In genomic region chr1:33720231-33720630, GRCm38 (mm10) we compare ENCODE assay signal across 8 mouse cellular contexts. TPM values are rescaled to one million over a fixed set of nuclear protein-coding genes. Genes with fewer than 3 reads are reported as not detected.
A peak's percentile ranks its signal among the peaks of the same experiment; 100 is the strongest.
DNase-seq lines count a peak whose midpoint lies in the region; ATAC-seq and TF ChIP-seq lines count a peak whose summit lies in the region.

No protein-coding gene starts in this region.

- H3K27me3 ChIP-seq in neural tube, embryonic 11.5 days (ENCODE audit: control insufficient read depth, insufficient read depth, low read length) = no peaks in the 10 kb centered on the region
- H3K27me3 ChIP-seq in hindbrain, postnatal 0 days (ENCODE audit: insufficient read depth, low read length) = no peaks in the 10 kb centered on the region
- no peaks in the 10 kb centered on the region for H3K27me3 ChIP-seq in neural tube, embryonic 13.5 days

- DNase-seq in embryo, embryonic 10 days (ENCODE audit: low spot score) = peak; percentile 51
- no peak for DNase-seq in embryo, embryonic 9.5 days (ENCODE audit: extremely low spot score)
- no peak for DNase-seq in neural tube, embryonic 11.5 days (ENCODE audit: low spot score)
- DNase-seq in neural tube, embryonic 10.5 days (ENCODE audit: extremely low spot score, low spot score) = no peak
- DNase-seq in hindbrain, postnatal 0 days (ENCODE audit: low spot score) = no peak
- DNase-seq in Muller cell, postnatal 12 days (ENCODE audit: inconsistent ontology term) = no peak
- no peak for DNase-seq in cerebellum, postnatal 36 days

- H3K4me3 ChIP-seq in neural tube, embryonic 11.5 days (ENCODE audit: low read depth, low read length) = peak overlapping the region; percentile 75
- peak overlapping the region; percentile 70 for H3K4me3 ChIP-seq in hindbrain, postnatal 0 days (ENCODE audit: low read length)
- H3K4me3 ChIP-seq in neural tube, embryonic 13.5 days = peak overlapping the region; percentile 82

- ATAC-seq in neural tube, embryonic 11.5 days (ENCODE audit: insufficient read depth, low FRiP score, low TSS enrichment) = peak; percentile 58
- ATAC-seq in hindbrain, postnatal 0 days = peak; percentile 72
- peak; percentile 76 for ATAC-seq in neural tube, embryonic 13.5 days (ENCODE audit: low read depth)

- WGBS in neural tube, embryonic 11.5 days = under 1% methylated on average over 37 of the region's 41 CpGs
- WGBS in hindbrain, postnatal 0 days = under 1% methylated on average over 37 of the region's 41 CpGs
- WGBS in neural tube, embryonic 13.5 days = 0% methylated on average over 41 of the region's 41 CpGs

- H3K27ac ChIP-seq in neural tube, embryonic 11.5 days (ENCODE audit: low read depth, low read length) = peak overlapping the region; percentile 88
- H3K27ac ChIP-seq in hindbrain, postnatal 0 days = peak overlapping the region; percentile 90
- H3K27ac ChIP-seq in neural tube, embryonic 13.5 days (replicated peaks) = peak overlapping the region; percentile 94

- H3K9me3 ChIP-seq in neural tube, embryonic 11.5 days (ENCODE audit: control insufficient read depth, low read length) = no peaks in the 10 kb centered on the region
- no peaks in the 10 kb centered on the region for H3K9me3 ChIP-seq in hindbrain, postnatal 0 days (ENCODE audit: low read length)
- no peaks in the 10 kb centered on the region for H3K9me3 ChIP-seq in neural tube, embryonic 13.5 days

- peak overlapping the region; percentile 91 for H3K9ac ChIP-seq in neural tube, embryonic 11.5 days (ENCODE audit: low read length)
- peak overlapping the region; percentile 84 for H3K9ac ChIP-seq in hindbrain, postnatal 0 days (replicated peaks; ENCODE audit: low read length)
- H3K9ac ChIP-seq in neural tube, embryonic 13.5 days = peak overlapping the region; percentile 93

- peaks cover 7% of the 10 kb centered on the region for H3K36me3 ChIP-seq in neural tube, embryonic 11.5 days (ENCODE audit: control insufficient read depth, insufficient read depth, low read length)
- peaks cover 18% of the 10 kb centered on the region for H3K36me3 ChIP-seq in hindbrain, postnatal 0 days (ENCODE audit: insufficient read depth, low read length)
- peaks cover 31% of the 10 kb centered on the region for H3K36me3 ChIP-seq in neural tube, embryonic 13.5 days

- peak overlapping the region; percentile 67 for H3K4me2 ChIP-seq in neural tube, embryonic 11.5 days (ENCODE audit: low read depth)
- H3K4me2 ChIP-seq in hindbrain, postnatal 0 days (ENCODE audit: low read depth, low read length) = peak overlapping the region; percentile 71
- peak overlapping the region; percentile 66 for H3K4me2 ChIP-seq in neural tube, embryonic 13.5 days

- H3K4me1 ChIP-seq in neural tube, embryonic 11.5 days (ENCODE audit: control insufficient read depth, insufficient read depth, low read length) = no peaks in the 10 kb centered on the region
- H3K4me1 ChIP-seq in hindbrain, postnatal 0 days (ENCODE audit: insufficient read depth, low read length) = peaks cover 4% of the 10 kb centered on the region; the same call in 1 of the 2 replicates
- peaks cover 14% of the 10 kb centered on the region for H3K4me1 ChIP-seq in neural tube, embryonic 13.5 days (replicated peaks)

- no peak for TF ChIP-seq CTCF in hindbrain, postnatal 0 days (IDR thresholded peaks at IDR 0.05; ENCODE audit: low read depth)

RNA-seq across cellular contexts. Expression of gene Rab23, which starts 0.5 kb away (rescaled TPM):
- polyA plus RNA-seq in neural tube, embryonic 11.5 days (2014; fragmentation: Nextera tagmentation; extraction: Ambion mirVana) = 26.2 and 27.5 TPM in 2 replicates
- total RNA-seq in hindbrain, postnatal 0 days (2014; rRNA removed) = 9.0 and 11.6 TPM in 2 replicates
- 24.9 and 26.1 TPM in 2 replicates for polyA plus RNA-seq in hindbrain, postnatal 0 days (2015; fragmentation: Nextera tagmentation; extraction: Ambion mirVana)
- polyA plus RNA-seq in neural tube, embryonic 13.5 days (2015; fragmentation: Nextera tagmentation; extraction: Ambion mirVana) = 23.5 and 29.1 TPM in 2 replicates

RNA-seq across cellular contexts. Expression of gene Bag2, which starts 37.4 kb away (rescaled TPM):
- 28.5 and 29.5 TPM in 2 replicates for polyA plus RNA-seq in neural tube, embryonic 11.5 days (2014; fragmentation: Nextera tagmentation; extraction: Ambion mirVana)
- total RNA-seq in hindbrain, postnatal 0 days (2014; rRNA removed) = 31.8 and 34.9 TPM in 2 replicates
- 26.6 and 27.8 TPM in 2 replicates for polyA plus RNA-seq in hindbrain, postnatal 0 days (2015; fragmentation: Nextera tagmentation; extraction: Ambion mirVana)
- 17.6 and 22.9 TPM in 2 replicates for polyA plus RNA-seq in neural tube, embryonic 13.5 days (2015; fragmentation: Nextera tagmentation; extraction: Ambion mirVana)

RNA-seq across cellular contexts. Expression of gene Prim2, which starts 50.6 kb away (rescaled TPM):
- polyA plus RNA-seq in neural tube, embryonic 11.5 days (2014; fragmentation: Nextera tagmentation; extraction: Ambion mirVana) = 41.9 and 47.9 TPM in 2 replicates
- total RNA-seq in hindbrain, postnatal 0 days (2014; rRNA removed) = 18.8 and 19.0 TPM in 2 replicates
- polyA plus RNA-seq in hindbrain, postnatal 0 days (2015; fragmentation: Nextera tagmentation; extraction: Ambion mirVana) = 17.9 and 18.6 TPM in 2 replicates
- 21.5 and 23.5 TPM in 2 replicates for polyA plus RNA-seq in neural tube, embryonic 13.5 days (2015; fragmentation: Nextera tagmentation; extraction: Ambion mirVana)
